Mouse (Mus musculus): ENCODE measurements around the gene Akt3. TPM values are rescaled to one million over a fixed set of nuclear protein-coding genes. Genes with fewer than 3 reads are reported as not detected.

The Akt3 gene
- polyA plus RNA-seq, 1 experiment from 2014 or later = 0.54 TPM

DNA sequence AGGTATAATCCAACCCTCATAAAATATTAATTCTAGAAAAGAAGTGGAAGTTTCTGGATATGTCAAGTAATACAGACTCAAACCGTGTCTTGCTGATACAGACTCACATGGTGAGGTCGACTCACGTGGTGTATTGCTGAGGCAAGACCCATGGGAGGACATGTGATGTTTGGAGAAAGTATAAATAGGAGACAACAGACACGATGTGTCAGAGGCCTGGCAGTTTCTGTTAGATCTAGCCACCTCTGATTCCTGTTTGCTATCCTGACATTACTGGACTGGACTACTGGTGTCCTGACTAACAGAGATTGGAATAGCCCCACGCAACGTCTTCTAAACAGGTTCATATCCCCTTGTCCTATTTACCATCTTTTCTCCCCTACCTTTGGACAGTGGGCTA, 118.4 kb downstream of the Akt3 start:
- no peak overlapping the region for H3K27ac ChIP-seq (ENCODE audit: low read depth)
- no peak for TF ChIP-seq CTCF (IDR thresholded peaks at IDR 0.05; ENCODE audit: low read depth)
- TF ChIP-seq EP300 (IDR thresholded peaks at IDR 0.05; ENCODE audit: low read depth) = no peak
- no peaks in the 10 kb centered on the region for H3K4me1 ChIP-seq (ENCODE audit: insufficient read depth)
- DNase-seq = no peak
- 69% methylated on average over 6 of the region's 6 CpGs for WGBS (ENCODE audit: insufficient replicate concordance)
- no peaks in the 10 kb centered on the region for H3K27me3 ChIP-seq (ENCODE audit: insufficient read depth, low read length)
- no peak overlapping the region for H3K4me3 ChIP-seq (ENCODE audit: low read depth, low read length)
- H3K9me3 ChIP-seq (ENCODE audit: low read length) = no peaks in the 10 kb centered on the region
- no peaks in the 10 kb centered on the region for H3K36me3 ChIP-seq (replicated peaks; ENCODE audit: insufficient read depth, low read length)
- no peak overlapping the region for H3K4me2 ChIP-seq (ENCODE audit: low read depth, low read length)
- no peak overlapping the region for H3K9ac ChIP-seq (replicated peaks)
- no peak for ATAC-seq

DNA sequence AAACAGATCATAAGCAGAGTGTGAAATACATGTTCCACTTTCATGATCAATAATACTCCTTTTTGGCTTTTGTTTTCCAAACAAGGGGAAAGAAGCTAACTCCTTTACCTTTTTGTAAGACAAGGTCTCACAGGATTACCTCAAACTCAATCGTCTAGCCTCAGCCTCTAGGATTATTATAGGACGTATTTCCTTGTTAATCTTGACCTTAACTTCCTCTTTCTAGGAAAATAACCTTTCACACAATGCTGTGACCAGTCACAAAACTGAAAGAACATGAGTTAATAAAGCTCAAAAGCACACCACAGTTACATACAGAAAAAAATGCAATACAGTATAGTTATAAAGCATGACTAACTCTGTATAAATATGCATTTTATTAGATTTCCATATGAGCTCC, 126.5 kb downstream of the Akt3 start:
- Histone ChIP-seq H3K4me2 (ENCODE audit: low read depth, low read length) (no peak overlapping the region), H3K9ac (replicated peaks) (no peak overlapping the region), H3K27me3 (ENCODE audit: insufficient read depth, low read length) (no peaks in the 10 kb centered on the region), H3K9me3 (ENCODE audit: low read length) (no peaks in the 10 kb centered on the region), H3K36me3 (replicated peaks; ENCODE audit: insufficient read depth, low read length) (no peaks in the 10 kb centered on the region), H3K4me1 (ENCODE audit: insufficient read depth) (no peaks in the 10 kb centered on the region), H3K27ac (ENCODE audit: low read depth) (no peak overlapping the region), H3K4me3 (ENCODE audit: low read depth, low read length) (no peak overlapping the region)
- DNase-seq = no peak
- WGBS (ENCODE audit: insufficient replicate concordance) = 40% methylated on average over 2 of the region's 2 CpGs
- ATAC-seq = no peak
- TF ChIP-seq EP300 (IDR thresholded peaks at IDR 0.05; ENCODE audit: low read depth) = no peak
- TF ChIP-seq CTCF (IDR thresholded peaks at IDR 0.05; ENCODE audit: low read depth) = no peak

DNA sequence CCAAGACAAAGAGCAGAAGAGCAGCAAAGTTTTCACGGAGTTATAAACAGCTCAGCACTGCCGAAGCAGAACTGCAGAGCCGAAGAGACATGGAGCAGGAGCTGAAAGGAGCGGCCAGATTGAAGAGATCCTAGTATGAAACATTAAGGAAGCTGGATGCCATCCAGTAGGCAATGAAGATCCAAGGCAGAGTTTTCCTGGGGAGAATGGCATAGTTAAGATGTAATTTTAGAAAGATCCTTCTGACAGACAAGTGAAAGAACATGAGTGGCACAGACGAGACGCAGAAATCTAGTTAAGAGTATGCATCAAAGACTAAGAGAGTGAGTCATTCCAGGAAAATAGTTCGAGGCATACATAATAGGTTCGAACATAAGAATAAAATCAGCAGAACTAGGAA, 131.3 kb downstream of the Akt3 start:
- 83% methylated on average over 8 of the region's 8 CpGs for WGBS (ENCODE audit: insufficient replicate concordance)
- Histone ChIP-seq H3K4me2 (ENCODE audit: low read depth, low read length) (no peak overlapping the region), H3K36me3 (replicated peaks; ENCODE audit: insufficient read depth, low read length) (no peaks in the 10 kb centered on the region), H3K4me3 (ENCODE audit: low read depth, low read length) (no peak overlapping the region), H3K27ac (ENCODE audit: low read depth) (no peak overlapping the region), H3K4me1 (ENCODE audit: insufficient read depth) (no peaks in the 10 kb centered on the region), H3K9ac (replicated peaks) (no peak overlapping the region), H3K27me3 (ENCODE audit: insufficient read depth, low read length) (no peaks in the 10 kb centered on the region), H3K9me3 (ENCODE audit: low read length) (no peaks in the 10 kb centered on the region)
- TF ChIP-seq CTCF (IDR thresholded peaks at IDR 0.05; ENCODE audit: low read depth) = no peak
- TF ChIP-seq EP300 (IDR thresholded peaks at IDR 0.05; ENCODE audit: low read depth) = no peak
- DNase-seq (no peak), ATAC-seq (no peak)

- no peak for TF ChIP-seq CTCF (IDR thresholded peaks at IDR 0.05; ENCODE audit: low read depth)
- no peak for TF ChIP-seq EP300 (IDR thresholded peaks at IDR 0.05; ENCODE audit: low read depth)
- Histone ChIP-seq H3K9ac (replicated peaks) (no peak overlapping the region), H3K27me3 (ENCODE audit: insufficient read depth, low read length) (no peaks in the 10 kb centered on the region), H3K36me3 (replicated peaks; ENCODE audit: insufficient read depth, low read length) (no peaks in the 10 kb centered on the region), H3K4me2 (ENCODE audit: low read depth, low read length) (no peak overlapping the region), H3K4me1 (ENCODE audit: insufficient read depth) (no peaks in the 10 kb centered on the region), H3K9me3 (ENCODE audit: low read length) (no peaks in the 10 kb centered on the region), H3K27ac (ENCODE audit: low read depth) (no peak overlapping the region), H3K4me3 (ENCODE audit: low read depth, low read length) (no peak overlapping the region)
- ATAC-seq = no peak
- DNase-seq = no peak
- WGBS (ENCODE audit: insufficient replicate concordance) = 63% methylated on average over 2 of the region's 2 CpGs
Measured at GRCm38 (mm10) chr1:177110665-177111271, 147.2 kb downstream of the Akt3 start.

- Histone ChIP-seq H3K9ac (replicated peaks) (no peak overlapping the region), H3K4me3 (ENCODE audit: low read depth, low read length) (no peak overlapping the region), H3K9me3 (ENCODE audit: low read length) (no peaks in the 10 kb centered on the region), H3K36me3 (replicated peaks; ENCODE audit: insufficient read depth, low read length) (no peaks in the 10 kb centered on the region), H3K27ac (ENCODE audit: low read depth) (no peak overlapping the region), H3K4me1 (ENCODE audit: insufficient read depth) (no peaks in the 10 kb centered on the region), H3K4me2 (ENCODE audit: low read depth, low read length) (no peak overlapping the region), H3K27me3 (ENCODE audit: insufficient read depth, low read length) (no peaks in the 10 kb centered on the region)
- ATAC-seq (no peak), DNase-seq (no peak)
- WGBS (ENCODE audit: insufficient replicate concordance) = 81% methylated on average over 5 of the region's 5 CpGs
- TF ChIP-seq CTCF (IDR thresholded peaks at IDR 0.05; ENCODE audit: low read depth) (no peak), EP300 (IDR thresholded peaks at IDR 0.05; ENCODE audit: low read depth) (no peak)
Measured at GRCm38 (mm10) chr1:177090465-177090864, 167.5 kb downstream of the Akt3 start.

- no peaks in the 10 kb centered on the region for H3K36me3 ChIP-seq (replicated peaks; ENCODE audit: insufficient read depth, low read length)
- no peak overlapping the region for H3K9ac ChIP-seq (replicated peaks)
- H3K27ac ChIP-seq (ENCODE audit: low read depth) = no peak overlapping the region
- H3K4me1 ChIP-seq (ENCODE audit: insufficient read depth) = no peaks in the 10 kb centered on the region
- ATAC-seq (no peak), DNase-seq (no peak)
- TF ChIP-seq EP300 (IDR thresholded peaks at IDR 0.05; ENCODE audit: low read depth) (no peak), CTCF (IDR thresholded peaks at IDR 0.05; ENCODE audit: low read depth) (no peak)
- WGBS (ENCODE audit: insufficient replicate concordance) = 30% methylated on average over 3 of the region's 3 CpGs
- H3K9me3 ChIP-seq (ENCODE audit: low read length) = no peaks in the 10 kb centered on the region
- no peak overlapping the region for H3K4me2 ChIP-seq (ENCODE audit: low read depth, low read length)
- H3K4me3 ChIP-seq (ENCODE audit: low read depth, low read length) = no peak overlapping the region
- no peaks in the 10 kb centered on the region for H3K27me3 ChIP-seq (ENCODE audit: insufficient read depth, low read length)
Measured at GRCm38 (mm10) chr1:177089515-177089914, 168.5 kb downstream of the Akt3 start.

DNA sequence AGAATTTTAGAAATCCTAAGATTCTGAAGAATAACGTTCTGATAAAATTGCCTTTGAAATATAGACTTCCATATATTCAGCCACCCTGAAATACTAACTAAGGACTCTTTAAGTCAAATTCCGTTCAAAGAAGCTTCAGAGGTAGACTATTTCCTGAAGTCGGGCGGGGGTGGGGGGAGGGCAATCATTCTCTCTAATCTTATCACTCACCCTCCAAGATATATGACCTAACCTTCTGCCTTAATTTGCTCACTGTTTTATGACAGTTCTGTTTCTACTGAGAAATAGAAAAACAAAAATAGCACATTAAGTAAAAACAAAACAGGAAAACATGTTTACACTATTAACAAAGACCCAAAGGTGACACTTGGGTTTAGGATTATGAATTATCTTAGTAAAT, 169.0 kb downstream of the Akt3 start:
- 58% methylated on average over 4 of the region's 4 CpGs for WGBS (ENCODE audit: insufficient replicate concordance)
- Histone ChIP-seq H3K9ac (replicated peaks) (no peak overlapping the region), H3K4me2 (ENCODE audit: low read depth, low read length) (no peak overlapping the region), H3K36me3 (replicated peaks; ENCODE audit: insufficient read depth, low read length) (no peaks in the 10 kb centered on the region), H3K4me3 (ENCODE audit: low read depth, low read length) (no peak overlapping the region), H3K9me3 (ENCODE audit: low read length) (no peaks in the 10 kb centered on the region), H3K27ac (ENCODE audit: low read depth) (no peak overlapping the region), H3K27me3 (ENCODE audit: insufficient read depth, low read length) (no peaks in the 10 kb centered on the region), H3K4me1 (ENCODE audit: insufficient read depth) (no peaks in the 10 kb centered on the region)
- DNase-seq = no peak
- TF ChIP-seq CTCF (IDR thresholded peaks at IDR 0.05; ENCODE audit: low read depth) (no peak), EP300 (IDR thresholded peaks at IDR 0.05; ENCODE audit: low read depth) (no peak)
- ATAC-seq = no peak
